Comparison of ENCODE assay signal across 10 mouse cellular contexts in genomic region chr13:108129070-108129469, GRCm38 (mm10). TPM values are rescaled to one million over a fixed set of nuclear protein-coding genes. Genes with fewer than 3 reads are reported as not detected.
A peak's percentile ranks its signal among the peaks of the same experiment; 100 is the strongest.
DNase-seq lines count a peak whose midpoint lies in the region; ATAC-seq and TF ChIP-seq lines count a peak whose summit lies in the region.
"Had no signal": no experiment of that assay in that cellular context is flagged by ENCODE, and none has a peak within 500 bp of the region (broad histone marks: within the 10 kb centered on the region; RNA-seq: fewer than 3 reads in every experiment).

No protein-coding gene starts in this region.

- no peaks in the 10 kb centered on the region for H3K36me3 ChIP-seq in forebrain, embryonic 15.5 days
- H3K36me3 ChIP-seq in forebrain, embryonic 13.5 days (ENCODE audit: poor library complexity, severe bottlenecking): no peaks in the 10 kb centered on the region
- H3K36me3 ChIP-seq in liver, adult 2 months (ENCODE audit: control insufficient read depth, insufficient read depth, low read length): no peaks in the 10 kb centered on the region
- no peaks in the 10 kb centered on the region for H3K36me3 ChIP-seq in liver, embryonic 11.5 days (ENCODE audit: control insufficient read depth, insufficient read depth, low read length)
- H3K36me3 ChIP-seq: lung, embryonic 15.5 days; stomach, embryonic 15.5 days had no signal

- no peak overlapping the region for H3K9ac ChIP-seq in forebrain, embryonic 15.5 days (replicated peaks)
- no peak overlapping the region for H3K9ac ChIP-seq in forebrain, embryonic 13.5 days
- H3K9ac ChIP-seq in liver, adult 2 months (ENCODE audit: low read depth, low read length): no peak overlapping the region
- H3K9ac ChIP-seq in liver, embryonic 11.5 days (ENCODE audit: low read depth, low read length): no peak overlapping the region
- H3K9ac ChIP-seq: lung, embryonic 15.5 days; stomach, embryonic 15.5 days had no signal

- CTCF ChIA-PET in Patski (lab: Charles Lee): interaction anchor here (0.6 to 2.8 kb wide), 5 partner anchors 9 to 27 kb away, joined by 3 to 16 read pairs (median 3); no protein-coding TSS in a partner anchor

- DNase-seq in liver, adult 2 months (ENCODE audit: extremely low read depth, low read depth, low spot score): no peak
- DNase-seq in liver, embryonic 11.5 days (ENCODE audit: low spot score): no peak
- no peak for DNase-seq in Patski (ENCODE audit: low read depth, low spot score)
- DNase-seq in mesoderm, embryonic 11.5 days (ENCODE audit: low read depth, low spot score): peak; percentile 10
- DNase-seq in right cerebral cortex, postnatal 36 days (ENCODE audit: low spot score in 2 of 2): no peak

- no peak overlapping the region for H3K27ac ChIP-seq in forebrain, embryonic 15.5 days (replicated peaks)
- no peak overlapping the region for H3K27ac ChIP-seq in forebrain, embryonic 13.5 days
- H3K27ac ChIP-seq in liver, adult 2 months (replicated peaks; ENCODE audit: insufficient read depth, low read depth, low read length): no peak overlapping the region
- no peak overlapping the region for H3K27ac ChIP-seq in liver, embryonic 11.5 days (ENCODE audit: low read depth, low read length)
- H3K27ac ChIP-seq: lung, embryonic 15.5 days; stomach, embryonic 15.5 days had no signal

- TF ChIP-seq POLR2A in liver, adult 2 months (IDR thresholded peaks at IDR 0.05; ENCODE audit: extremely low read depth, insufficient read depth, low read length): no peak

- H3K79me2 ChIP-seq in liver, adult 2 months (ENCODE audit: control insufficient read depth, insufficient read depth, low read length): peaks cover 3% of the 10 kb centered on the region; the same call in 1 of the 2 replicates

- POLR2A ChIA-PET in Patski (lab: Charles Lee): interaction anchor here (1.3 kb wide), 1 partner anchor 22 kb away, joined by 3 read pairs; no protein-coding TSS in a partner anchor

- H3K4me2 ChIP-seq in forebrain, embryonic 15.5 days (replicated peaks): no peak overlapping the region
- H3K4me2 ChIP-seq in forebrain, embryonic 13.5 days: no peak overlapping the region
- H3K4me2 ChIP-seq in liver, embryonic 11.5 days: no peak overlapping the region
- H3K4me2 ChIP-seq: lung, embryonic 15.5 days; stomach, embryonic 15.5 days had no signal

- H3K27me3 ChIP-seq in forebrain, embryonic 15.5 days: no peaks in the 10 kb centered on the region
- H3K27me3 ChIP-seq in forebrain, embryonic 13.5 days: no peaks in the 10 kb centered on the region
- no peaks in the 10 kb centered on the region for H3K27me3 ChIP-seq in liver, adult 2 months (ENCODE audit: control insufficient read depth, insufficient read depth, low read length)
- no peaks in the 10 kb centered on the region for H3K27me3 ChIP-seq in liver, embryonic 11.5 days (replicated peaks; ENCODE audit: control insufficient read depth, insufficient read depth, low read length)
- H3K27me3 ChIP-seq in Patski: no peaks in the 10 kb centered on the region
- H3K27me3 ChIP-seq: lung, embryonic 15.5 days; stomach, embryonic 15.5 days had no signal

- ATAC-seq in forebrain, embryonic 15.5 days (replicated peaks): 0 out of 2 replicates have a peak, but pooled peaks have one; percentile 46
- no peak for ATAC-seq in forebrain, embryonic 13.5 days
- ATAC-seq in liver, embryonic 11.5 days (replicated peaks; ENCODE audit: low FRiP score): no peak
- no peak for ATAC-seq in Patski
- no peak for ATAC-seq in frontal cortex, adult (ENCODE audit: low TSS enrichment)

- in situ Hi-C loops in Patski (cut with MboI; ENCODE audit: low pct_unique_long_range_greater_than_20kb): no loop called here

- 0 out of 2 replicates have a peak, but pooled peaks have one; percentile 0 for TF ChIP-seq CTCF in liver, adult 2 months (IDR thresholded peaks at IDR 0.05; ENCODE audit: low read depth, low read length)
- peak; percentile 49 for TF ChIP-seq CTCF in Patski (IDR thresholded peaks at IDR 0.05)

- H3K9me3 ChIP-seq in forebrain, embryonic 15.5 days: no peaks in the 10 kb centered on the region
- no peaks in the 10 kb centered on the region for H3K9me3 ChIP-seq in forebrain, embryonic 13.5 days (replicated peaks)
- no peaks in the 10 kb centered on the region for H3K9me3 ChIP-seq in liver, embryonic 11.5 days (ENCODE audit: control insufficient read depth, low read length)
- H3K9me3 ChIP-seq: lung, embryonic 15.5 days; stomach, embryonic 15.5 days had no signal

- 40% methylated on average over 7 of the region's 7 CpGs for WGBS in forebrain, embryonic 15.5 days
- WGBS in forebrain, embryonic 13.5 days: 50% methylated on average over 7 of the region's 7 CpGs
- WGBS in liver, adult 2 months: 73% methylated on average over 7 of the region's 7 CpGs
- WGBS in liver, embryonic 11.5 days: 72% methylated on average over 7 of the region's 7 CpGs

- H3K4me3 ChIP-seq in forebrain, embryonic 15.5 days: no peak overlapping the region
- no peak overlapping the region for H3K4me3 ChIP-seq in forebrain, embryonic 13.5 days
- H3K4me3 ChIP-seq in liver, adult 2 months (ENCODE audit: insufficient read depth, low read depth, low read length): no peak overlapping the region
- no peak overlapping the region for H3K4me3 ChIP-seq in liver, embryonic 11.5 days (ENCODE audit: low read depth, low read length)
- H3K4me3 ChIP-seq: lung, embryonic 15.5 days; stomach, embryonic 15.5 days had no signal

- H3K4me1 ChIP-seq in forebrain, embryonic 15.5 days: peaks cover 11% of the 10 kb centered on the region; the same call in 1 of the 2 replicates
- H3K4me1 ChIP-seq in forebrain, embryonic 13.5 days: peaks cover 2% of the 10 kb centered on the region; the same call in 1 of the 2 replicates
- H3K4me1 ChIP-seq in liver, adult 2 months (ENCODE audit: control insufficient read depth, insufficient read depth, low read length): no peaks in the 10 kb centered on the region
- no peaks in the 10 kb centered on the region for H3K4me1 ChIP-seq in liver, embryonic 11.5 days (replicated peaks; ENCODE audit: control insufficient read depth, insufficient read depth, low read length)
- H3K4me1 ChIP-seq: lung, embryonic 15.5 days; stomach, embryonic 15.5 days had no signal

RNA-seq across cellular contexts. Expression of gene Ndufaf2, which starts 29.4 kb away (rescaled TPM):
- polyA plus RNA-seq in forebrain, embryonic 15.5 days (2015; fragmentation: Nextera tagmentation; extraction: Ambion mirVana): 72.6 and 77.0 TPM in 2 replicates
- 85.9 and 88.7 TPM in 2 replicates for polyA plus RNA-seq in forebrain, embryonic 13.5 days (2015; fragmentation: Nextera tagmentation; extraction: Ambion mirVana)
- 13.0 and 26.1 TPM in 2 replicates for total RNA-seq in liver, adult 2 months (2014; rRNA removed)
- 10.5 and 13.8 TPM in 2 replicates for polyA plus RNA-seq in liver, adult 2 months (2012; rRNA removed)
- polyA plus RNA-seq in liver, embryonic 11.5 days (2014; fragmentation: Nextera tagmentation; extraction: Ambion mirVana): 76.5 and 88.3 TPM in 2 replicates
- polyA plus RNA-seq in Patski (2021): 43.1 TPM

RNA-seq across cellular contexts. Expression of gene Ercc8, which starts 29.5 kb away (rescaled TPM):
- 32.0 and 32.6 TPM in 2 replicates for polyA plus RNA-seq in forebrain, embryonic 15.5 days (2015; fragmentation: Nextera tagmentation; extraction: Ambion mirVana)
- polyA plus RNA-seq in forebrain, embryonic 13.5 days (2015; fragmentation: Nextera tagmentation; extraction: Ambion mirVana): 25.6 and 27.8 TPM in 2 replicates
- 3.0 and 3.7 TPM in 2 replicates for total RNA-seq in liver, adult 2 months (2014; rRNA removed)
- 3.7 and 3.9 TPM in 2 replicates for polyA plus RNA-seq in liver, adult 2 months (2012; rRNA removed)
- 19.6 and 21.0 TPM in 2 replicates for polyA plus RNA-seq in liver, embryonic 11.5 days (2014; fragmentation: Nextera tagmentation; extraction: Ambion mirVana)
- polyA plus RNA-seq in Patski (2021): 6.8 TPM
